Mouse (Mus musculus) E14TG2a.4 (cell line): ENCODE measurements at regions not wholly inside any gene's neighbourhood (a gene's known extent, or its start where the extent isn't known, plus 50 kb on each side); places are given as distances from the start of the nearest gene placed in this dataset.

Experiments
- H3K27me3 ChIP-seq: 2 replicates; pipeline ENCODE4 v1.6.1; 2014; ENCODE audit warnings: low read length, control low read depth; ENCODE audit not compliant: insufficient read depth
- H3K36me3 ChIP-seq: 2 replicates; pipeline ENCODE4 v1.6.1; 2014; ENCODE audit warnings: low read length, control low read depth; ENCODE audit not compliant: insufficient read depth
- H3K4me1 ChIP-seq: replicated peaks from 2 replicates; pipeline ENCODE4 v1.6.1; 2014; ENCODE audit warnings: low read depth, low read length, control low read depth
- H3K4me3 ChIP-seq: replicated peaks from 2 replicates; pipeline ENCODE4 v1.5.1; 2014; ENCODE audit warnings: mild to moderate bottlenecking, low read length
- H3K9me3 ChIP-seq: 2 replicates; pipeline ENCODE4 v1.6.1; 2014; ENCODE audit warnings: low read length, control low read depth
- CTCF ChIP-seq: conservative IDR thresholded peaks from 2 replicates; pipeline ENCODE4 v1.5.1; 2014; ENCODE audit warnings: low read length
- NANOG ChIP-seq: IDR thresholded peaks from 2 replicates; pipeline ENCODE4 v1.6.1; 2014; ENCODE audit warnings: borderline replicate concordance, low read length, mixed read lengths
- POU5F1 ChIP-seq: IDR thresholded peaks from 2 replicates; pipeline ENCODE4 v1.6.1; 2014; ENCODE audit warnings: low read length, borderline replicate concordance

GRCm38 (mm10) chr1:152281201-152281600 is 105.3 kb downstream of the Tsen15 start:
- TF ChIP-seq NANOG (no peak), POU5F1 (no peak), CTCF (no peak)
- H3K4me3 ChIP-seq = no peak overlapping the region
- H3K27me3 ChIP-seq = no peaks in the 10 kb centered on the region; the same call in 1 of the 2 replicates
- H3K36me3 ChIP-seq = no peaks in the 10 kb centered on the region
- no peaks in the 10 kb centered on the region for H3K4me1 ChIP-seq
- H3K9me3 ChIP-seq = no peaks in the 10 kb centered on the region

GRCm38 (mm10) chr1:152280014-152280413 is 106.5 kb downstream of the Tsen15 start:
- H3K27me3 ChIP-seq = no peaks in the 10 kb centered on the region
- H3K4me1 ChIP-seq = no peaks in the 10 kb centered on the region
- TF ChIP-seq CTCF (peak; percentile 93), NANOG (no peak)
- H3K4me3 ChIP-seq = no peak overlapping the region
- peaks cover 5% of the 10 kb centered on the region for H3K9me3 ChIP-seq
- no peaks in the 10 kb centered on the region for H3K36me3 ChIP-seq

GRCm38 (mm10) chr1:152275011-152275410 is 111.5 kb downstream of the Tsen15 start:
- Histone ChIP-seq H3K36me3 (no peaks in the 10 kb centered on the region), H3K27me3 (no peaks in the 10 kb centered on the region), H3K4me3 (no peak overlapping the region), H3K9me3 (peaks cover 8% of the 10 kb centered on the region), H3K4me1 (no peaks in the 10 kb centered on the region)
- TF ChIP-seq NANOG = no peak
- TF ChIP-seq POU5F1 = no peak
- TF ChIP-seq CTCF = no peak

GRCm38 (mm10) chr1:152273430-152273829 is 113.1 kb downstream of the Tsen15 start:
- peaks cover 8% of the 10 kb centered on the region for H3K9me3 ChIP-seq
- H3K4me1 ChIP-seq = no peaks in the 10 kb centered on the region
- no peak for TF ChIP-seq POU5F1
- TF ChIP-seq CTCF = no peak
- TF ChIP-seq NANOG = no peak
- H3K27me3 ChIP-seq = no peaks in the 10 kb centered on the region
- H3K4me3 ChIP-seq = no peak overlapping the region
- H3K36me3 ChIP-seq = no peaks in the 10 kb centered on the region

GRCm38 (mm10) chr1:152269936-152270702 is 116.4 kb downstream of the Tsen15 start:
- no peaks in the 10 kb centered on the region for H3K27me3 ChIP-seq
- TF ChIP-seq POU5F1 (no peak), CTCF (no peak), NANOG (no peak)
- H3K36me3 ChIP-seq = no peaks in the 10 kb centered on the region
- no peak overlapping the region for H3K4me3 ChIP-seq
- no peaks in the 10 kb centered on the region for H3K4me1 ChIP-seq
- peaks cover 4% of the 10 kb centered on the region for H3K9me3 ChIP-seq

GRCm38 (mm10) chr1:152266390-152266789 is 120.1 kb downstream of the Tsen15 start:
- Histone ChIP-seq H3K27me3 (no peaks in the 10 kb centered on the region), H3K4me1 (no peaks in the 10 kb centered on the region), H3K4me3 (no peak overlapping the region), H3K9me3 (no peaks in the 10 kb centered on the region), H3K36me3 (no peaks in the 10 kb centered on the region)
- TF ChIP-seq CTCF = no peak
- TF ChIP-seq POU5F1 = no peak
- no peak for TF ChIP-seq NANOG

GRCm38 (mm10) chr1:152264981-152265380 is 121.5 kb downstream of the Tsen15 start:
- Histone ChIP-seq H3K9me3 (no peaks in the 10 kb centered on the region), H3K36me3 (no peaks in the 10 kb centered on the region), H3K4me1 (no peaks in the 10 kb centered on the region), H3K4me3 (no peak overlapping the region), H3K27me3 (no peaks in the 10 kb centered on the region)
- TF ChIP-seq NANOG = no peak
- TF ChIP-seq CTCF = no peak
- TF ChIP-seq POU5F1 = no peak

- no peaks in the 10 kb centered on the region for H3K27me3 ChIP-seq
- no peaks in the 10 kb centered on the region for H3K9me3 ChIP-seq
- no peaks in the 10 kb centered on the region for H3K36me3 ChIP-seq
- 0 out of 2 replicates have a peak, but pooled peaks have one; percentile 2 for TF ChIP-seq CTCF
- no peak for TF ChIP-seq NANOG
- H3K4me3 ChIP-seq = no peak overlapping the region
- H3K4me1 ChIP-seq = no peaks in the 10 kb centered on the region
Measured at GRCm38 (mm10) chr1:152261472-152261871, 125.0 kb downstream of the Tsen15 start.

GRCm38 (mm10) chr1:152260950-152261349 is 125.5 kb downstream of the Tsen15 start:
- TF ChIP-seq NANOG (no peak), POU5F1 (no peak), CTCF (no peak)
- H3K36me3 ChIP-seq = no peaks in the 10 kb centered on the region

More at GRCm38 (mm10) chr1:152260950-152261349, 125.5 kb downstream of the Tsen15 start:
- Histone ChIP-seq H3K4me3 (no peak overlapping the region), H3K4me1 (no peaks in the 10 kb centered on the region), H3K9me3 (no peaks in the 10 kb centered on the region), H3K27me3 (no peaks in the 10 kb centered on the region)
